9 mouse cellular contexts compared by ENCODE assay signal in genomic region chr3:101012131-101012571, GRCm38 (mm10). TPM values are rescaled to one million over a fixed set of nuclear protein-coding genes. Genes with fewer than 3 reads are reported as not detected.
A peak's percentile ranks its signal among the peaks of the same experiment; 100 is the strongest.
DNase-seq lines count a peak whose midpoint lies in the region; ATAC-seq lines count a peak whose summit lies in the region.
"Had no signal": no experiment of that assay in that cellular context is flagged by ENCODE, and none has a peak within 500 bp of the region (broad histone marks: within the 10 kb centered on the region; RNA-seq: fewer than 3 reads in every experiment).

No protein-coding gene starts in this region.

- H3K27me3 ChIP-seq in lung, embryonic 15.5 days, result no peaks in the 10 kb centered on the region
- H3K27me3 ChIP-seq in heart, embryonic 11.5 days (ENCODE audit: control insufficient read depth, insufficient read depth, low read length), result no peaks in the 10 kb centered on the region
- H3K27me3 ChIP-seq in liver, embryonic 11.5 days (replicated peaks; ENCODE audit: control insufficient read depth, insufficient read depth, low read length), result no peaks in the 10 kb centered on the region
- H3K27me3 ChIP-seq: neural tube, embryonic 13.5 days had no signal

- no peaks in the 10 kb centered on the region for H3K9me3 ChIP-seq in lung, embryonic 15.5 days
- H3K9me3 ChIP-seq in heart, embryonic 11.5 days (replicated peaks; ENCODE audit: control insufficient read depth, low read length), result no peaks in the 10 kb centered on the region
- H3K9me3 ChIP-seq in liver, embryonic 11.5 days (ENCODE audit: control insufficient read depth, low read length), result no peaks in the 10 kb centered on the region
- H3K9me3 ChIP-seq: neural tube, embryonic 13.5 days had no signal

- H3K4me3 ChIP-seq in lung, embryonic 15.5 days, result no peak overlapping the region
- no peak overlapping the region for H3K4me3 ChIP-seq in heart, embryonic 11.5 days (ENCODE audit: low read depth, low read length)
- H3K4me3 ChIP-seq in liver, embryonic 11.5 days (ENCODE audit: low read depth, low read length), result no peak overlapping the region
- H3K4me3 ChIP-seq: neural tube, embryonic 13.5 days had no signal

- peak; percentile 59 for ATAC-seq in lung, embryonic 15.5 days (ENCODE audit: borderline replicate concordance, extremely low read depth, low FRiP score, low TSS enrichment)
- ATAC-seq in heart, embryonic 11.5 days (replicated peaks; ENCODE audit: insufficient number of reproducible peaks, low FRiP score, low TSS enrichment), result 0 out of 2 replicates have a peak, but pooled peaks have one; percentile 22
- ATAC-seq in liver, embryonic 11.5 days (replicated peaks; ENCODE audit: low FRiP score), result no peak

- peak; percentile 6 to 16 for DNase-seq in cerebellum, adult 18-20 months
- DNase-seq in cerebellum, postnatal 36 days, result no peak
- no peak for DNase-seq in lung, postnatal 25 days (ENCODE audit: low spot score)
- DNase-seq in lung, postnatal 10 days, result peak; percentile 60
- DNase-seq in urinary bladder, postnatal 10 days (ENCODE audit: low spot score), result no peak
- no peak for DNase-seq in liver, embryonic 11.5 days (ENCODE audit: low spot score)

- H3K36me3 ChIP-seq in lung, embryonic 15.5 days, result no peaks in the 10 kb centered on the region
- no peaks in the 10 kb centered on the region for H3K36me3 ChIP-seq in heart, embryonic 11.5 days (ENCODE audit: control insufficient read depth, insufficient read depth, low read length)
- H3K36me3 ChIP-seq in liver, embryonic 11.5 days (ENCODE audit: control insufficient read depth, insufficient read depth, low read length), result no peaks in the 10 kb centered on the region
- H3K36me3 ChIP-seq: neural tube, embryonic 13.5 days had no signal

- no peak overlapping the region for H3K27ac ChIP-seq in lung, embryonic 15.5 days
- no peak overlapping the region for H3K27ac ChIP-seq in heart, embryonic 11.5 days (ENCODE audit: low read depth, low read length)
- H3K27ac ChIP-seq in liver, embryonic 11.5 days (ENCODE audit: low read depth, low read length), result no peak overlapping the region
- H3K27ac ChIP-seq: neural tube, embryonic 13.5 days had no signal

- no peak overlapping the region for H3K9ac ChIP-seq in lung, embryonic 15.5 days
- no peak overlapping the region for H3K9ac ChIP-seq in heart, embryonic 11.5 days (ENCODE audit: low read depth, low read length)
- no peak overlapping the region for H3K9ac ChIP-seq in liver, embryonic 11.5 days (ENCODE audit: low read depth, low read length)
- H3K9ac ChIP-seq: neural tube, embryonic 13.5 days had no signal

- peaks cover 23% of the 10 kb centered on the region for H3K4me1 ChIP-seq in lung, embryonic 15.5 days
- H3K4me1 ChIP-seq in heart, embryonic 11.5 days (ENCODE audit: control insufficient read depth, insufficient read depth, low read length), result peaks cover 21% of the 10 kb centered on the region
- H3K4me1 ChIP-seq in liver, embryonic 11.5 days (replicated peaks; ENCODE audit: control insufficient read depth, insufficient read depth, low read length), result no peaks in the 10 kb centered on the region

- 40% methylated on average over 10 of the region's 10 CpGs for WGBS in lung, embryonic 15.5 days
- WGBS in heart, embryonic 11.5 days (ENCODE audit: insufficient replicate concordance), result 41% methylated on average over 10 of the region's 10 CpGs
- 62% methylated on average over 10 of the region's 10 CpGs for WGBS in liver, embryonic 11.5 days

- no peak overlapping the region for H3K4me2 ChIP-seq in lung, embryonic 15.5 days
- H3K4me2 ChIP-seq in heart, embryonic 11.5 days, result no peak overlapping the region
- H3K4me2 ChIP-seq in liver, embryonic 11.5 days, result no peak overlapping the region
- H3K4me2 ChIP-seq: neural tube, embryonic 13.5 days had no signal

RNA-seq across cellular contexts. Expression of gene Cd101, which starts 17.2 kb away (rescaled TPM):
- 0.17 TPM in 1 of 2 replicates, not detected in the other for polyA plus RNA-seq in lung, embryonic 15.5 days (2015; fragmentation: Nextera tagmentation; extraction: Ambion mirVana)
- polyA plus RNA-seq in heart, embryonic 11.5 days (2014; fragmentation: Nextera tagmentation; extraction: Ambion mirVana), result 0.26 and 0.45 TPM in 2 replicates
- not detected in 2 replicates for polyA plus RNA-seq in liver, embryonic 11.5 days (2014; fragmentation: Nextera tagmentation; extraction: Ambion mirVana)

RNA-seq across cellular contexts. Expression of gene Ttf2, which starts 42.7 kb away (rescaled TPM):
- 20.8 and 21.2 TPM in 2 replicates for polyA plus RNA-seq in lung, embryonic 15.5 days (2015; fragmentation: Nextera tagmentation; extraction: Ambion mirVana)
- 12.9 and 15.8 TPM in 2 replicates for polyA plus RNA-seq in heart, embryonic 11.5 days (2014; fragmentation: Nextera tagmentation; extraction: Ambion mirVana)
- 22.3 and 23.2 TPM in 2 replicates for polyA plus RNA-seq in liver, embryonic 11.5 days (2014; fragmentation: Nextera tagmentation; extraction: Ambion mirVana)

Comparison
In these comparisons a context has a peak if more than half of its experiments do, and no peak if none do; other contexts are left out.
1. DNase-seq: peak in cerebellum, adult 18-20 months (2 of 2) and lung, postnatal 10 days (single experiment); none in cerebellum, postnatal 36 days (0 of 2), lung, postnatal 25 days (single experiment), urinary bladder, postnatal 10 days (single experiment) and liver, embryonic 11.5 days (single experiment).